Comparison of ENCODE assay signal across 8 mouse cellular contexts in the genomic region with DNA sequence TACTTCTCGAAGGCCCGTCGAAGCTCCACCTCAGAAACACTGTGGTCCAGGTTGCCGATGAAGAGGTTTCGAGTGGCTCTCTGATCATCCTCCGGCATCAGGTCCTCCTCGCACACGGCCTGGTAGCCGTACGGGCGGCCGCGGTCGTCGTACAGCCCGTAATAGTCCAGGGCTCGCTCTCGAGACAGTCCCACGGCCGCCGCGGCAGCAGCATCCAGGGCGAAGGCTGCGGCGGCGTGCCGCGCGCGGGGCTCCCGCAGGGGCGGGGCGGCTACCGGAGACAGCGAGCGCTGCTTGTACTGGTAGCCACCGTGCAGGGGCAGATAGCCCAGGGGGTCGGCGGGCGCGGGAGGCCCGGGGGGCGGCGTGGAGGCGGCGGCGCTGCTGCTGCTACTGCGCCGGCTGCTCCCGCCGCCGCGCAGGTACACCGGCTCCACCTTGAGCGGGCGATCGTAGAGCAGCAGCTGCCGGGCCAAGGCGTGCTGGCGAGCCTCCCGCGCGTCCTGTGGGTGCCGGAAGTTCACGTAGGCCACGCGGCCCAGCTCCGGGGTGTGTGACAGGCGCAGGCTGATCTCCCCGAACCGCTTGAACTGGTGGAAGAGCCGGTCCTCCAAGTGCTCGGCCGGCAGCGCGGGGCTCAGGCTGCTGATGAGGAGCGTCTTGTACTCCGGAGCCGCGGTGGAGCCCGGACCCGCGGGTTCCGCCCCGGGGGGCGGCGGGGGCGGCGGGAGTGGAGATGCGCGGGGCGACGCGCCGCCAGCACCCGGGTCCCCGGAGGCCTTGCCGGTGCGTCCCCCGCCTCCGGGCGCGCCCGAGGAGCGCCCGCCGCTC. TPM values are rescaled to one million over a fixed set of nuclear protein-coding genes. Genes with fewer than 3 reads are reported as not detected.
DNase-seq lines count a peak whose midpoint lies in the region; ATAC-seq lines count a peak whose summit lies in the region.

No protein-coding gene starts in this region.

- no peaks in the 10 kb centered on the region for H3K9me3 ChIP-seq in intestine, embryonic 16.5 days (ENCODE audit: control insufficient read depth, low read length)
- no peaks in the 10 kb centered on the region for H3K9me3 ChIP-seq in liver, embryonic 16.5 days (replicated peaks; ENCODE audit: control insufficient read depth, low read length)
- no peaks in the 10 kb centered on the region for H3K9me3 ChIP-seq in neural tube, embryonic 12.5 days

- H3K4me2 ChIP-seq in intestine, embryonic 16.5 days (ENCODE audit: low read depth, low read length), result peak overlapping the region; percentile 68
- peak overlapping the region; percentile 96 for H3K4me2 ChIP-seq in liver, embryonic 16.5 days (ENCODE audit: low read depth, low read length)
- peak overlapping the region; percentile 96 for H3K4me2 ChIP-seq in neural tube, embryonic 12.5 days (replicated peaks)

- under 1% methylated on average over 95 of the region's 107 CpGs for WGBS in intestine, embryonic 16.5 days
- under 1% methylated on average over 98 of the region's 107 CpGs for WGBS in liver, embryonic 16.5 days (ENCODE audit: insufficient replicate concordance)
- under 1% methylated on average over 105 of the region's 107 CpGs for WGBS in neural tube, embryonic 12.5 days

- H3K27ac ChIP-seq in intestine, embryonic 16.5 days (ENCODE audit: low read length), result peak overlapping the region; percentile 78
- H3K27ac ChIP-seq in liver, embryonic 16.5 days (ENCODE audit: low read length), result peak overlapping the region; percentile 97
- H3K27ac ChIP-seq in neural tube, embryonic 12.5 days, result peak overlapping the region; percentile 93

- no peaks in the 10 kb centered on the region for H3K27me3 ChIP-seq in intestine, embryonic 16.5 days (replicated peaks; ENCODE audit: control insufficient read depth, insufficient read depth, low read length)
- no peaks in the 10 kb centered on the region for H3K27me3 ChIP-seq in liver, embryonic 16.5 days (ENCODE audit: control insufficient read depth, insufficient read depth, low read depth, low read length)
- no peaks in the 10 kb centered on the region for H3K27me3 ChIP-seq in neural tube, embryonic 12.5 days (replicated peaks)

- ATAC-seq in intestine, embryonic 16.5 days, result peak; percentile 9; the same call in 1 of the 2 replicates
- ATAC-seq in liver, embryonic 16.5 days (ENCODE audit: low read depth), result peak; percentile 10
- ATAC-seq in neural tube, embryonic 12.5 days (ENCODE audit: low FRiP score, low read depth), result peak; percentile 7; the same call in 1 of the 2 replicates

- peak; percentile 41 for DNase-seq in urinary bladder, adult 2 months (ENCODE audit: low spot score)
- no peak for DNase-seq in urinary bladder, postnatal 36 days (ENCODE audit: low spot score in 2 of 2)
- DNase-seq in cerebellum, postnatal 14 days, result peak; percentile 73 to 78
- DNase-seq in gastrocnemius, postnatal 10 days, result peak; percentile 56
- peak; percentile 68 for DNase-seq in thymus, postnatal 0 days (ENCODE audit: low spot score)

- H3K9ac ChIP-seq in intestine, embryonic 16.5 days (ENCODE audit: low read depth, low read length), result peak overlapping the region; percentile 96
- peak overlapping the region; percentile 92 for H3K9ac ChIP-seq in liver, embryonic 16.5 days (ENCODE audit: low read depth, low read length)
- peak overlapping the region; percentile 99 for H3K9ac ChIP-seq in neural tube, embryonic 12.5 days

- peak overlapping the region; percentile 79 for H3K4me3 ChIP-seq in intestine, embryonic 16.5 days (ENCODE audit: low read length)
- H3K4me3 ChIP-seq in liver, embryonic 16.5 days (ENCODE audit: low read depth, low read length), result peak overlapping the region; percentile 93
- peak overlapping the region; percentile 98 for H3K4me3 ChIP-seq in neural tube, embryonic 12.5 days

- peaks cover 53% of the 10 kb centered on the region for H3K4me1 ChIP-seq in intestine, embryonic 16.5 days (ENCODE audit: control insufficient read depth, insufficient read depth, low read length)
- peaks cover 63% of the 10 kb centered on the region for H3K4me1 ChIP-seq in liver, embryonic 16.5 days (ENCODE audit: control insufficient read depth, low read depth, low read length)
- H3K4me1 ChIP-seq in neural tube, embryonic 12.5 days, result peaks cover 80% of the 10 kb centered on the region

- H3K36me3 ChIP-seq in intestine, embryonic 16.5 days (ENCODE audit: control insufficient read depth, insufficient read depth, low read length), result peaks cover 8% of the 10 kb centered on the region
- H3K36me3 ChIP-seq in liver, embryonic 16.5 days (ENCODE audit: control insufficient read depth, insufficient read depth), result peaks cover 41% of the 10 kb centered on the region
- peaks cover 70% of the 10 kb centered on the region for H3K36me3 ChIP-seq in neural tube, embryonic 12.5 days

RNA-seq across cellular contexts. Expression of a gene that starts 1.1 kb away (rescaled TPM):
- polyA plus RNA-seq in urinary bladder, adult 2 months (2012; rRNA removed), result 8.9 and 11.6 TPM in 2 replicates
- 10 to 100 TPM; 12.1 to 14.9 TPM for total RNA-seq in gastrocnemius, postnatal 10 days (2021)
- polyA plus RNA-seq in intestine, embryonic 16.5 days (2015; fragmentation: Nextera tagmentation; extraction: Ambion mirVana), result 3.5 and 3.7 TPM in 2 replicates
- 1.5 and 1.6 TPM in 2 replicates for polyA plus RNA-seq in liver, embryonic 16.5 days (2015; fragmentation: Nextera tagmentation; extraction: Ambion mirVana)
- 39.6 and 39.7 TPM in 2 replicates for polyA plus RNA-seq in neural tube, embryonic 12.5 days (2016; fragmentation: Nextera tagmentation; extraction: Ambion mirVana)
- 8.9 and 10.0 TPM in 2 replicates for polyA plus RNA-seq in thymus, postnatal 0 days (2015; fragmentation: Nextera tagmentation; extraction: Ambion mirVana)

RNA-seq across cellular contexts. Expression of a gene that starts 5.7 kb away (rescaled TPM):
- 80.0 and 94.3 TPM in 2 replicates for polyA plus RNA-seq in urinary bladder, adult 2 months (2012; rRNA removed)
- 10 to 100 TPM; 54.1 to 64.3 TPM for total RNA-seq in gastrocnemius, postnatal 10 days (2021)
- polyA plus RNA-seq in intestine, embryonic 16.5 days (2015; fragmentation: Nextera tagmentation; extraction: Ambion mirVana), result 354 and 382 TPM in 2 replicates
- polyA plus RNA-seq in liver, embryonic 16.5 days (2015; fragmentation: Nextera tagmentation; extraction: Ambion mirVana), result 140 and 150 TPM in 2 replicates
- polyA plus RNA-seq in neural tube, embryonic 12.5 days (2016; fragmentation: Nextera tagmentation; extraction: Ambion mirVana), result 218 and 248 TPM in 2 replicates
- polyA plus RNA-seq in thymus, postnatal 0 days (2015; fragmentation: Nextera tagmentation; extraction: Ambion mirVana), result 221 and 276 TPM in 2 replicates

Comparison
In these comparisons a context has a peak if more than half of its experiments do, and no peak if none do; other contexts are left out.
1. DNase-seq: peak in urinary bladder, adult 2 months (single experiment), cerebellum, postnatal 14 days (2 of 2), gastrocnemius, postnatal 10 days (single experiment) and thymus, postnatal 0 days (single experiment); none in urinary bladder, postnatal 36 days (0 of 2).
2. Peak in every context shown above with its lines, with median percentiles within 50 percentile points of each other: ATAC-seq, H3K27ac ChIP-seq, H3K4me2 ChIP-seq, H3K4me3 ChIP-seq and H3K9ac ChIP-seq.